Mouse (Mus musculus) central nervous system, embryonic 18 days (tissue): Measurements from ENCODE around the gene Prss48. TPM values are rescaled to one million over a fixed set of nuclear protein-coding genes. Genes with fewer than 3 reads are reported as not detected.

Experiments
- polyA plus RNA-seq: library from polyadenylated mRNA; depleted of rRNA; stranded (reverse); fragments of >200 nt; gene quantifications from 2 replicates; pipeline ENCODE4 v1.2.3, GENCODE M21; 2012; rRNA removed

Prss48 gene
- not detected in 2 replicates for polyA plus RNA-seq

GRCm38 (mm10) chr3:86002423-86002822, at the start of gene Prss48:
Gene Prss48 (minus strand): TSS chr3:86002491.

GRCm38 (mm10) chr3:85970742-85971598, 31.3 kb downstream of the Prss48 start, which contains the start of gene Sh3d19:
Gene Sh3d19 (plus strand): TSS chr3:85971109.

Other genes starting within 250 kb of the Prss48 start
- gene Fam160a1, start 185.2 kb downstream of the Prss48 start, polyA plus RNA-seq, result 1.4 and 1.7 TPM in 2 replicates
- gene Glt28d2, start 115.0 kb downstream of the Prss48 start, polyA plus RNA-seq, result 0.53 and 1.1 TPM in 2 replicates
- 0.19 and 0.52 TPM in 2 replicates for gene Gm37240, start 115.0 kb downstream of the Prss48 start, polyA plus RNA-seq
- 25.0 and 27.5 TPM in 2 replicates for gene Sh3d19, start 31.4 kb downstream of the Prss48 start, polyA plus RNA-seq
- 1,035 and 1,066 TPM in 2 replicates for gene Rps3a1, start 140.2 kb upstream of the Prss48 start, polyA plus RNA-seq
- gene Lrba, start 222.2 kb upstream of the Prss48 start, polyA plus RNA-seq, result 6.9 and 8.0 TPM in 2 replicates